Mouse (Mus musculus) ES-E14 (cell line): ENCODE data around the gene Lrfn1. TPM values are rescaled to one million over a fixed set of nuclear protein-coding genes. Genes with fewer than 3 reads are reported as not detected.

ENCODE experiments used
- DNase-seq: peaks from one replicate; pipeline ENCODE4 v3.0.0-alpha.2; 2013; ENCODE audit warnings: low read depth, low spot score
- H3K27ac ChIP-seq: 2 replicates; pipeline ENCODE4 v1.5.1; 2012; ENCODE audit warnings: low read depth, mild to moderate bottlenecking, low read length, moderate library complexity, mixed read lengths; ENCODE audit not compliant: poor library complexity, insufficient read depth, severe bottlenecking
- H3K36me3 ChIP-seq: 2 replicates; pipeline ENCODE4 v1.6.1; 2012; ENCODE audit warnings: mild to moderate bottlenecking, low read length, moderate library complexity, mixed read lengths; ENCODE audit not compliant: control insufficient read depth, poor library complexity, insufficient read depth, severe bottlenecking
- H3K4me1 ChIP-seq, 2 experiments: fragments of 150-350 bp in 1 of 2; sonication (generic) in 1 of 2; 2 replicates each; pipeline ENCODE4 v1.6.1; 2012; ENCODE audit warnings: low read length in 2 of 2, mild to moderate bottlenecking in 1 of 2, mixed read lengths in 1 of 2; ENCODE audit not compliant: control insufficient read depth in 2 of 2, insufficient read depth in 2 of 2, poor library complexity in 1 of 2
- H3K4me3 ChIP-seq, 2 experiments: fragments of 150-350 bp in 1 of 2; sonication (generic) in 1 of 2; 2 replicates each; pipeline ENCODE4 v1.5.1; 2012; ENCODE audit warnings: low read length in 2 of 2, low read depth in 1 of 2, mild to moderate bottlenecking in 1 of 2, mixed read lengths in 1 of 2; ENCODE audit not compliant: insufficient read depth in 1 of 2, poor library complexity in 1 of 2, severe bottlenecking in 1 of 2
- H3K9ac ChIP-seq: 2 replicates; pipeline ENCODE4 v1.6.1; 2012; ENCODE audit warnings: low read depth, mild to moderate bottlenecking, low read length, mixed read lengths; ENCODE audit not compliant: poor library complexity, insufficient read depth, severe bottlenecking
- H3K9me3 ChIP-seq: fragments of 150-350 bp; sonication (generic); 2 replicates; pipeline ENCODE4 v1.6.1; 2012; ENCODE audit warnings: low read depth, mild to moderate bottlenecking, low read length; ENCODE audit not compliant: control insufficient read depth, insufficient read depth
- CHD2 ChIP-seq: IDR thresholded peaks from 2 replicates; pipeline ENCODE4 v1.6.1; 2014; ENCODE audit warnings: mild to moderate bottlenecking, low read depth, low read length, inconsistent platforms
- HCFC1 ChIP-seq: IDR thresholded peaks from 2 replicates; pipeline ENCODE4 v1.6.1; 2012; ENCODE audit warnings: low read length, inconsistent platforms, borderline replicate concordance; ENCODE audit not compliant: insufficient read depth
- MAFK ChIP-seq: IDR thresholded peaks from 2 replicates; pipeline ENCODE4 v1.6.1; 2014; ENCODE audit warnings: mild to moderate bottlenecking, low read depth, low read length, inconsistent platforms; ENCODE audit not compliant: insufficient read depth
- ZC3H11A ChIP-seq: IDR thresholded peaks from 2 replicates; pipeline ENCODE4 v1.6.1; 2012; ENCODE audit warnings: low read depth, mild to moderate bottlenecking, inconsistent platforms, low read length, borderline replicate concordance
- ZNF384 ChIP-seq: IDR thresholded peaks from 2 replicates; pipeline ENCODE4 v1.6.1; 2012; ENCODE audit warnings: low read depth, low read length, inconsistent platforms
- in situ Hi-C, 2 experiments: fragments of 600-800 bp; cut with MboI; formaldehyde crosslinking; loops; one replicate each; pipeline ENCODE4 v1.15.1; 2025; ENCODE audit warnings: low sequenced_read_pairs in 2 of 2, inconsistent platforms in 1 of 2; ENCODE audit not compliant: unreplicated experiment in 2 of 2
- total RNA-seq: library from RNA; depleted of rRNA; stranded (reverse); fragments of 300-350 nt; gene quantifications from 2 replicates; pipeline ENCODE4 v1.2.3, GENCODE M21; 2012; rRNA removed

Lrfn1 gene
- 17.1 and 32.6 TPM in 2 replicates for total RNA-seq

GRCm38 (mm10) chr7:28451531-28452360 lies at the start of gene Lrfn1:
Gene Lrfn1, plus strand, starts transcription at chr7:28451980.
- H3K9ac ChIP-seq, result peak within 1 kb of the TSS; percentile 87
- no peak for TF ChIP-seq ZC3H11A
- no peak for TF ChIP-seq ZNF384
- TF ChIP-seq MAFK, result no peak
- TF ChIP-seq CHD2, result no peak
- TF ChIP-seq HCFC1, result no peak
- 0 out of 2 replicates have a peak within 1 kb of the TSS, but pooled peaks have one; percentile 15 for H3K27ac ChIP-seq
- in situ Hi-C loops, result loop anchor here in 1 of 2 experiments (5.0 kb wide), 1 partner anchor 76 kb away; no protein-coding TSS in a partner anchor
- peak within 1 kb of the TSS; percentile 66 to 99 for H3K4me3 ChIP-seq
- H3K36me3 ChIP-seq, result 0 out of 2 replicates have a peak, but pooled peaks cover 1% of the 10 kb centered on the region
- peaks cover 7 to 16% of the 10 kb centered on the region in 2 experiments for H3K4me1 ChIP-seq
- DNase-seq, result no peak
- no peaks in the 10 kb centered on the region for H3K9me3 ChIP-seq

GRCm38 (mm10) chr7:28410841-28411475 lies 40.8 kb upstream of the Lrfn1 start:
- Histone ChIP-seq H3K36me3 (peaks cover 37% of the 10 kb centered on the region), H3K4me3 (no peak overlapping the region), H3K9me3 (no peaks in the 10 kb centered on the region), H3K4me1 (no peaks in the 10 kb centered on the region), H3K27ac (no peak overlapping the region), H3K9ac (no peak overlapping the region)
- TF ChIP-seq CHD2 (no peak), MAFK (no peak)
- in situ Hi-C loops, result no loop called here
- DNase-seq, result no peak

- peaks cover 0 to 1% of the 10 kb centered on the region in 2 experiments; a peak in 1 of 4 replicates for H3K4me1 ChIP-seq
- in situ Hi-C loops, result no loop called here
- H3K4me3 ChIP-seq, result no peak overlapping the region
- H3K9me3 ChIP-seq, result no peaks in the 10 kb centered on the region
- no peak for TF ChIP-seq CHD2
- TF ChIP-seq MAFK, result no peak
- TF ChIP-seq ZC3H11A, result no peak
- TF ChIP-seq HCFC1, result no peak
- TF ChIP-seq ZNF384, result no peak
- H3K36me3 ChIP-seq, result peaks cover 20% of the 10 kb centered on the region
- DNase-seq, result no peak
- H3K27ac ChIP-seq, result no peak overlapping the region
- no peak overlapping the region for H3K9ac ChIP-seq
These were observed 39.0 kb upstream of the Lrfn1 start for GRCm38 (mm10) chr7:28412826-28413225.

GRCm38 (mm10) chr7:28417368-28417767 lies 34.4 kb upstream of the Lrfn1 start:
- Histone ChIP-seq H3K4me1 (peaks cover 0 to 2% of the 10 kb centered on the region in 2 experiments; a peak in 1 of 4 replicates), H3K9ac (no peak overlapping the region), H3K36me3 (peaks cover 9% of the 10 kb centered on the region), H3K9me3 (no peaks in the 10 kb centered on the region), H3K4me3 (no peak overlapping the region), H3K27ac (no peak overlapping the region; the same call in 1 of the 2 replicates)
- TF ChIP-seq ZNF384 (no peak), ZC3H11A (no peak), CHD2 (no peak), MAFK (no peak), HCFC1 (no peak)
- in situ Hi-C loops, result no loop called here
- no peak for DNase-seq
